Mouse (Mus musculus) embryonic facial prominence, embryonic 12.5 days (tissue): ENCODE measurements around the gene Cpne5. TPM values are rescaled to one million over a fixed set of nuclear protein-coding genes. Genes with fewer than 3 reads are reported as not detected.
"Not testable (repeated sequence)": the region's sequence is repeated elsewhere in the genome, so short reads cannot be mapped to it uniquely, and the experiment has no call there.

Experiments used
- ATAC-seq: fragments of 200-750 bp; cut with Nextera tagmentation; 2 replicates; pipeline ENCODE4 v1.8.0; 2017; ENCODE audit not compliant: insufficient number of reproducible peaks, insufficient read depth, low FRiP score, low TSS enrichment
- H3K27ac ChIP-seq: fragments of 300-500 bp; sonication (generic); 2 replicates; pipeline ENCODE4 v1.5.1; 2016; ENCODE audit warnings: mild to moderate bottlenecking
- H3K27me3 ChIP-seq: fragments of 300-500 bp; sonication (generic); 2 replicates; pipeline ENCODE4 v1.6.1; 2016; ENCODE audit warnings: mild to moderate bottlenecking, moderate library complexity
- H3K36me3 ChIP-seq: fragments of 300-500 bp; sonication (generic); 2 replicates; pipeline ENCODE4 v1.6.1; 2016; ENCODE audit warnings: mild to moderate bottlenecking
- H3K4me1 ChIP-seq: fragments of 300-500 bp; sonication (generic); 2 replicates; pipeline ENCODE4 v1.6.1; 2016
- H3K4me2 ChIP-seq: fragments of 300-500 bp; sonication (generic); replicated peaks from 2 replicates; pipeline ENCODE4 v1.6.1; 2016; ENCODE audit warnings: mild to moderate bottlenecking, moderate library complexity
- H3K4me3 ChIP-seq: fragments of 300-500 bp; sonication (generic); 2 replicates; pipeline ENCODE4 v1.5.1; 2016; ENCODE audit warnings: mild to moderate bottlenecking
- H3K9ac ChIP-seq: fragments of 300-500 bp; sonication (generic); 2 replicates; pipeline ENCODE4 v1.6.1; 2016; ENCODE audit warnings: mild to moderate bottlenecking, moderate library complexity
- H3K9me3 ChIP-seq: fragments of 300-500 bp; sonication (generic); 2 replicates; pipeline ENCODE4 v1.6.1; 2016; ENCODE audit warnings: mild to moderate bottlenecking, moderate library complexity
- WGBS: fragments of 180-500 bp; shearing (Covaris S2); methylation state at CpG from one replicate; pipeline ENCODE4 v1.1.7; 2016; 5-methylcytosine and 5-hydroxymethylcytosine counted together
- polyA plus RNA-seq: library from polyadenylated mRNA; unstranded; fragments of >200 nt; fragmentation: Nextera tagmentation; extraction: Ambion mirVana; gene quantifications from 2 replicates; pipeline ENCODE4 v1.2.1, GENCODE M21; 2016

Gene Cpne5
- polyA plus RNA-seq, 1 experiment from 2014 or later: 11.9 TPM

- H3K9ac ChIP-seq: no peak overlapping the region
- WGBS: 51% methylated on average over 12 of the region's 12 CpGs
- no peaks in the 10 kb centered on the region for H3K36me3 ChIP-seq
- H3K4me2 ChIP-seq: no peak overlapping the region
- H3K27ac ChIP-seq: no peak overlapping the region
- no peaks in the 10 kb centered on the region for H3K27me3 ChIP-seq
- ATAC-seq: no peak
- no peaks in the 10 kb centered on the region for H3K4me1 ChIP-seq
- no peak overlapping the region for H3K4me3 ChIP-seq
- no peaks in the 10 kb centered on the region for H3K9me3 ChIP-seq
Observed at GRCm38 (mm10) chr17:29120666-29121065, 117.3 kb downstream of the Cpne5 start.

- H3K4me1 ChIP-seq: no peaks in the 10 kb centered on the region
- H3K36me3 ChIP-seq: no peaks in the 10 kb centered on the region
- no peaks in the 10 kb centered on the region for H3K9me3 ChIP-seq
- 40% methylated on average over 5 of the region's 5 CpGs for WGBS
- H3K9ac ChIP-seq: no peak overlapping the region
- no peak overlapping the region for H3K27ac ChIP-seq
- H3K4me2 ChIP-seq: no peak overlapping the region
- H3K27me3 ChIP-seq: no peaks in the 10 kb centered on the region
- H3K4me3 ChIP-seq: no peak overlapping the region
- no peak; the same call in 1 of the 2 replicates for ATAC-seq
Observed at GRCm38 (mm10) chr17:29118057-29118456, 119.9 kb downstream of the Cpne5 start.

- Histone ChIP-seq H3K4me2 (no peak overlapping the region), H3K9me3 (no peaks in the 10 kb centered on the region), H3K9ac (no peak overlapping the region), H3K36me3 (no peaks in the 10 kb centered on the region), H3K27me3 (no peaks in the 10 kb centered on the region), H3K4me3 (no peak overlapping the region), H3K4me1 (no peaks in the 10 kb centered on the region), H3K27ac (no peak overlapping the region)
- no peak for ATAC-seq
- 81% methylated on average over 8 of the region's 8 CpGs for WGBS
Observed at GRCm38 (mm10) chr17:29117006-29117648, 120.8 kb downstream of the Cpne5 start.

- no peaks in the 10 kb centered on the region for H3K27me3 ChIP-seq
- no peak overlapping the region for H3K9ac ChIP-seq
- no peak overlapping the region for H3K27ac ChIP-seq
- no peaks in the 10 kb centered on the region for H3K36me3 ChIP-seq
- no peak overlapping the region for H3K4me2 ChIP-seq
- ATAC-seq: no peak
- no peaks in the 10 kb centered on the region for H3K9me3 ChIP-seq
- H3K4me3 ChIP-seq: no peak overlapping the region
- no peaks in the 10 kb centered on the region for H3K4me1 ChIP-seq
- WGBS: 69% methylated on average over 12 of the region's 12 CpGs
Observed at GRCm38 (mm10) chr17:29116023-29116422, 121.9 kb downstream of the Cpne5 start.

GRCm38 (mm10) chr17:29113591-29114352, 124.2 kb downstream of the Cpne5 start, which contains the start of gene Rab44:
TSS of gene Rab44 (plus strand) at chr17:29114145.
- no peak within 1 kb of the TSS for H3K27ac ChIP-seq
- no peak within 1 kb of the TSS for H3K4me3 ChIP-seq
- no peaks in the 10 kb centered on the region for H3K27me3 ChIP-seq
- no peak for ATAC-seq
- H3K4me1 ChIP-seq: no peaks in the 10 kb centered on the region
- no peak within 1 kb of the TSS for H3K9ac ChIP-seq
- 87% methylated on average over 13 of the region's 13 CpGs for WGBS
- no peaks in the 10 kb centered on the region for H3K36me3 ChIP-seq
- H3K4me2 ChIP-seq: no peak within 1 kb of the TSS
- H3K9me3 ChIP-seq: no peaks in the 10 kb centered on the region

GRCm38 (mm10) chr17:29111332-29111731, 126.6 kb downstream of the Cpne5 start:
- H3K27ac ChIP-seq: no peak overlapping the region
- no peak overlapping the region for H3K4me3 ChIP-seq
- ATAC-seq: no peak
- H3K4me2 ChIP-seq: no peak overlapping the region
- 80% methylated on average over 5 of the region's 5 CpGs for WGBS
- no peak overlapping the region for H3K9ac ChIP-seq
- H3K36me3 ChIP-seq: no peaks in the 10 kb centered on the region
- no peaks in the 10 kb centered on the region for H3K9me3 ChIP-seq
- no peaks in the 10 kb centered on the region for H3K27me3 ChIP-seq
- H3K4me1 ChIP-seq: no peaks in the 10 kb centered on the region

GRCm38 (mm10) chr17:29110356-29110755, 127.6 kb downstream of the Cpne5 start:
- not testable (repeated sequence) for H3K9me3 ChIP-seq, H3K4me1 ChIP-seq, ATAC-seq, H3K27me3 ChIP-seq, H3K4me2 ChIP-seq, H3K9ac ChIP-seq, H3K36me3 ChIP-seq, H3K27ac ChIP-seq, H3K4me3 ChIP-seq
- WGBS: 84% methylated on average over 6 of the region's 6 CpGs

Other genes starting within 250 kb of the Cpne5 start
- gene Stk38, start 230.2 kb downstream of the Cpne5 start, polyA plus RNA-seq: 136 and 137 TPM in 2 replicates
- 731 and 750 TPM in 2 replicates for gene Srsf3, start 205.5 kb downstream of the Cpne5 start, polyA plus RNA-seq
- 48.2 and 55.6 TPM in 2 replicates for gene Cdkn1a, start 147.2 kb downstream of the Cpne5 start, polyA plus RNA-seq
- 0.27 and 0.55 TPM in 2 replicates for gene Rab44, start 124.0 kb downstream of the Cpne5 start, polyA plus RNA-seq
- 154 and 162 TPM in 2 replicates for gene Ppil1, start 26.0 kb upstream of the Cpne5 start, polyA plus RNA-seq
- gene BC004004, start 30.6 kb upstream of the Cpne5 start, polyA plus RNA-seq: 54.9 and 56.5 TPM in 2 replicates
- 0.49 and 0.59 TPM in 2 replicates for gene Pi16, start 79.5 kb upstream of the Cpne5 start, polyA plus RNA-seq
- 420 and 454 TPM in 2 replicates for gene Mtch1, start 109.8 kb upstream of the Cpne5 start, polyA plus RNA-seq
- gene Fgd2, start 122.7 kb upstream of the Cpne5 start, polyA plus RNA-seq: 9.2 and 9.3 TPM in 2 replicates